Mouse (Mus musculus) olfactory bulb, adult 2 months (tissue): ENCODE measurements at regions not wholly inside any gene's neighbourhood (a gene's known extent, or its start where the extent isn't known, plus 50 kb on each side); places are given as distances from the start of the nearest gene placed in this dataset.

Experiments used
- H3K27ac ChIP-seq: fragments of 200-500 bp; 2 replicates; pipeline ENCODE4 v1.5.1; 2012; ENCODE audit warnings: low read depth, low read length; ENCODE audit not compliant: insufficient read depth
- H3K4me1 ChIP-seq: fragments of 200-500 bp; 2 replicates; pipeline ENCODE4 v1.6.1; 2012; ENCODE audit warnings: low read length; ENCODE audit not compliant: control insufficient read depth, insufficient read depth
- H3K4me3 ChIP-seq: fragments of 200-500 bp; 2 replicates; pipeline ENCODE4 v1.5.1; 2012; ENCODE audit warnings: mild to moderate bottlenecking, low read depth, low read length, moderate library complexity; ENCODE audit not compliant: insufficient read depth
- CTCF ChIP-seq: fragments of 200-500 bp; IDR thresholded peaks from 2 replicates; pipeline ENCODE4 v1.5.1; 2012; ENCODE audit warnings: low read depth, mild to moderate bottlenecking, low read length, moderate library complexity; ENCODE audit not compliant: insufficient read depth
- POLR2A ChIP-seq: fragments of 200-500 bp; IDR thresholded peaks from 2 replicates; pipeline ENCODE4 v1.6.1; 2012; ENCODE audit warnings: mild to moderate bottlenecking, low read depth, low read length, moderate library complexity; ENCODE audit not compliant: insufficient read depth
- WGBS: fragments of 180-500 bp; shearing (Covaris S2); methylation state at CpG from one replicate; pipeline ENCODE4 v1.1.7; 2018; 5-methylcytosine and 5-hydroxymethylcytosine counted together

- H3K27ac ChIP-seq: no peak overlapping the region
- no peak overlapping the region for H3K4me3 ChIP-seq
- TF ChIP-seq POLR2A: no peak
- no peaks in the 10 kb centered on the region for H3K4me1 ChIP-seq
- WGBS: 69% methylated on average over 22 of the region's 22 CpGs
Measured at GRCm38 (mm10) chr10:61001745-61002160, 87.4 kb upstream of the Pcbd1 start.

- Histone ChIP-seq H3K4me3 (no peak overlapping the region), H3K4me1 (no peaks in the 10 kb centered on the region), H3K27ac (no peak overlapping the region)
- WGBS: 78% methylated on average over 9 of the region's 9 CpGs
- TF ChIP-seq POLR2A (no peak), CTCF (no peak)
Measured at GRCm38 (mm10) chr10:60997393-60997792, 91.7 kb upstream of the Pcbd1 start.

GRCm38 (mm10) chr10:60995908-60996640 is 93.1 kb upstream of the Pcbd1 start:
- 89% methylated on average over 9 of the region's 9 CpGs for WGBS
- H3K4me3 ChIP-seq: no peak overlapping the region
- H3K27ac ChIP-seq: no peak overlapping the region
- TF ChIP-seq CTCF (no peak), POLR2A (no peak)
- H3K4me1 ChIP-seq: no peaks in the 10 kb centered on the region

- WGBS: 20% methylated on average over 10 of the region's 10 CpGs
- H3K4me1 ChIP-seq: peaks cover 7% of the 10 kb centered on the region
- peak; percentile 57; the same call in 1 of the 2 replicates for TF ChIP-seq CTCF
- TF ChIP-seq POLR2A: no peak
- H3K4me3 ChIP-seq: no peak overlapping the region
- no peak overlapping the region for H3K27ac ChIP-seq
Measured at GRCm38 (mm10) chr10:60985109-60985576, 104.0 kb upstream of the Pcbd1 start.

- TF ChIP-seq POLR2A: no peak
- TF ChIP-seq CTCF: no peak
- Histone ChIP-seq H3K27ac (no peak overlapping the region), H3K4me1 (peaks cover 12% of the 10 kb centered on the region), H3K4me3 (no peak overlapping the region)
- 78% methylated on average over 6 of the region's 6 CpGs for WGBS
Measured at GRCm38 (mm10) chr10:60981770-60982169, 107.4 kb upstream of the Pcbd1 start.

GRCm38 (mm10) chr10:60973615-60974014 is 115.5 kb upstream of the Pcbd1 start:
- Histone ChIP-seq H3K4me3 (no peak overlapping the region), H3K4me1 (no peaks in the 10 kb centered on the region), H3K27ac (no peak overlapping the region)
- TF ChIP-seq CTCF: no peak
- WGBS: 37% methylated on average over 2 of the region's 2 CpGs

GRCm38 (mm10) chr10:60964843-60965242 is 124.3 kb upstream of the Pcbd1 start:
- Histone ChIP-seq H3K4me3 (no peak overlapping the region), H3K4me1 (no peaks in the 10 kb centered on the region), H3K27ac (no peak overlapping the region)
- WGBS: 78% methylated on average over 10 of the region's 10 CpGs
- TF ChIP-seq CTCF: no peak
- TF ChIP-seq POLR2A: no peak

- 22% methylated on average over 17 of the region's 17 CpGs for WGBS
- Histone ChIP-seq H3K27ac (no peak overlapping the region), H3K4me1 (peaks cover 7% of the 10 kb centered on the region), H3K4me3 (0 out of 2 replicates have a peak overlapping the region, but pooled peaks have one; percentile 1)
- TF ChIP-seq POLR2A (no peak), CTCF (no peak)
Measured at GRCm38 (mm10) chr10:60957820-60958233, 126.4 kb upstream of the Unc5b start.

GRCm38 (mm10) chr10:60955467-60955866 is 124.1 kb upstream of the Unc5b start:
- Histone ChIP-seq H3K4me3 (no peak overlapping the region), H3K27ac (no peak overlapping the region), H3K4me1 (peaks cover 7% of the 10 kb centered on the region)
- 80% methylated on average over 9 of the region's 9 CpGs for WGBS
- no peak for TF ChIP-seq POLR2A
- TF ChIP-seq CTCF: no peak
